Mouse (Mus musculus): ENCODE results near the gene Dhx16.

Dhx16 gene

DNA sequence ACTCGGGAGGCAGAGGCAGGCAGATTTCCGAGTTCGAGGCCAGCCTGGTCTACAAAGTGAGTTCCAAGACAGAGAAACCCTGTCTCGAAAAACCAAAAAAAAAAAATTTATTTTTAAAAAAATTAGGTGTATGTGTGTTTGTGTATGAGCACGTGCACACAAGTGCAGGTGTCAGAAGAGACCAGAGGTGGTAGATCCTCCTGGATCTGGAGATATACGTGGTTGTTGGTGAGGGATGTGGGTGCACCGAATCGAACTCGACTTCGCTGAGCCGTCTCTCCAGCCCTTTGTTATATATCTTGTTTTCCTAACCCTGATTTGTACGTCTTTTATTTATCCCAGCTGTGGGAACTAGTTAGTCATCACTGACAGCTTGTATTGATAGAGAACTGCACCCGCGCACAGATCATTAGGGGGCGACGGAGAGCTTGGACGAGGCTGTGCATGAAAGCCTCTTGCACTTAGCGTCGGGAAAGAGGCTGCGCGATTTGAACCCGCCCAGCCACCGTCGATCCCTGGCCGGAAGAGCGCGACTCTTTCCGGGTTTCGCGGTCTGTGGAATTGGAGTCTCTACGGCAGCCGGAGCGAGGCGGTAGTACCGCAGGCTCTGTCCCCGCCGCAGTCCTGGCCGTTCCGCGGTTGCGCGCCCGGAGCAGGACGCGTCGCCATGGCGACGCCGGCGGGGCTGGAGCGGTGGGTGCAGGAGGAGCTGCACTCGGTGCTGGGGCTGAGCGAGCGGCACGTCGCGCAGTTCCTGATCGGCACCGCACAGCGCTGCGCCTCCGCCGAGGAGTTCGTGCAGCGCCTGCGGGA, at the start of gene Dhx16:
Gene Dhx16, plus strand, starts transcription at position 575 of the 813 bp plus-strand sequence.
- in situ Hi-C loops (cut with MboI, MseI): loop anchor here (10.0 kb wide), 1 partner anchor 1855 kb away; the partner anchor contains the start of genes H2-Ke6 and Ring1

DNA sequence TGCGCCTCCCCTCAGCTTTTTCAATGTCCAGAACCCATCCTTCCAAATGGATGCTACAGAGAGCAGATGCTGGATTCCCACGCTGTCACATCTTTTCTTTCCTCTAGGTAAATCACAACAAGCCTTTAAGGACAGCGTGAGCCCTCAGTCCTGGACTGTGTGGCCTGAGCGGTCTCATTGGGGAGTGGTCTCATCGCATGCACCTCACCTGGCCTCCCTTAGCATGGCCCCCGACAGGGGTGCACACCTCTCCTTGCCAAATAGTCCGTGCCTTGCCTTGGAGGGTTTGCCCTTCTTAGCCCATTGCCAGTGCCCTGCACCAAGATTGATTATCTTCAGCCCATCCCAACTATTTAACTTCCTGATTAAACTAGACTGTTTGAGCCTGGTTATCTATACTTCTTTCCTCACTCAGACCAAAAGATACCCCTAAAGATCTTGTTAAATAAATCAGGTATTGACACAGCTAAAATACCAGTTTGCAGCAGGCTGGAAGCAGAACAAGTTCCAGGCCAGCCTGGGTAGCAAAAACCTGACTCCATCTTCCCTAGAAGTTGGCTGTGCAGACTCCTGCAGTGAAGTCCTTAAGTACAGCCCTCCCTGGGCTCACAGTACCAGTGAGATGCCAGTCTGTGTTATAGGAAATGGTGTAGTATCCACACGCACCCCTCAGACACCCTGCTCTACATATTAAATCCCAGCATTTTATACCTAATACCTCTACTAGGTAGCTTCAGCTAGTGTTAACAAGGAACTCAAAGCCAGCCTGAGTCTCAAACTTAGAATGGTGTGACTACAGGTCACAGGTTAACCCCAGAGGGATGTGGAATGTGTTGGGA, 47.0 kb upstream of the Dhx16 start:
- in situ Hi-C loops (cut with MboI, MseI): loop anchor here (10.0 kb wide), 1 partner anchor 282 kb away; no protein-coding TSS in a partner anchor

- in situ Hi-C loops (cut with MboI, MseI): loop anchor here (10.0 kb wide), 1 partner anchor 282 kb away; no protein-coding TSS in a partner anchor
Observed at GRCm38 (mm10) chr17:35833239-35833751, 46.3 kb upstream of the Dhx16 start.

DNA sequence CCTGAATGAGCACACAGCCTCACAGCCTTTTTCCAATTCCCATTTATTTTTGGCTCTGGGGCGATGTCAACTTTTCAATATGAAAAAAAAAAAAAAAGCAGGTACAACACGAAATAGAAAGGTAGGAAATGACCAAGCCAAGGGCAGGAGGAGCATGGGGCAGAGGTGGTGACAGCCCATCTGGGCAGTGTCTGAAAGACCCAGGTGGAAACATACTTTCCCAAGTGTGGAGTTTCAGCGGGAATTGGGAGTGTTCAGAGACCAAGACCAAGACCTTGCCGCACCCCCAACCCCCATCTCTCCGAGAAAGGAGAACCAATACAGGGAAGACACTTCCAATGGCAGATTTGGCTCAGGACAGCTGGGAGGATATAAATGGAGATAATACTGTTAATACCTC, 45.7 kb upstream of the Dhx16 start:
- in situ Hi-C loops (cut with MboI, MseI): loop anchor here (10.0 kb wide), 1 partner anchor 281 kb away; no protein-coding TSS in a partner anchor

DNA sequence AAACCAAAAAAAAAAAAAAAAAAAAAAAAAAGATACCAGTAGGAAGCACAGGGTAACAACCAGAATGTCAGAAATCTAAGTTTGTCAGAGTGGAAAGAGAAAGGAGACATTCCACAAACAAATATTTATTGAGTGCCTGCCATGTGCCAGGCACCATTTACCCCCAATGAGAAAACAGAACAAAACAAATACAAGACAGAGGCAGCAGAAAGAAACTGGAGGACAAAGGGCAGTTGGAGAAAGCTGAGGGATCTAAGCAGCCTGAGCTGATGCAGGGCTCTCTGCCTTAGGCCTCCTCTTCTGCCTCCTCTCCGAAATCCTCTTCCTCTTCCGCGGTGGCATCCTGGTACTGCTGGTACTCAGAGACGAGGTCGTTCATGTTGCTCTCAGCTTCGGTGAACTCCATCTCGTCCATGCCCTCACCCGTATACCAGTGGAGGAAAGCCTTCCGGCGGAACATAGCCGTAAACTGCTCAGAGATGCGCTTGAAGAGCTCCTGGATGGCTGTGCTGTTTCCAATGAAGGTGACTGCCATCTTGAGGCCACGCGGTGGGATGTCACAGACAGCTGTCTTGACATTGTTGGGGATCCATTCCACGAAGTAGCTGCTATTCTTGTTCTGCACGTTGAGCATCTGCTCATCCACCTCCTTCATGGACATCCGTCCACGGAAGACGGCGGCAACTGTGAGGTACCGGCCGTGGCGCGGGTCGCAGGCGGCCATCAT, 44.8 kb upstream of the Dhx16 start:
- in situ Hi-C loops (cut with MboI, MseI): loop anchor here (5.0 to 10.0 kb wide), 2 partner anchors 37 to 280 kb away; no protein-coding TSS in a partner anchor

DNA sequence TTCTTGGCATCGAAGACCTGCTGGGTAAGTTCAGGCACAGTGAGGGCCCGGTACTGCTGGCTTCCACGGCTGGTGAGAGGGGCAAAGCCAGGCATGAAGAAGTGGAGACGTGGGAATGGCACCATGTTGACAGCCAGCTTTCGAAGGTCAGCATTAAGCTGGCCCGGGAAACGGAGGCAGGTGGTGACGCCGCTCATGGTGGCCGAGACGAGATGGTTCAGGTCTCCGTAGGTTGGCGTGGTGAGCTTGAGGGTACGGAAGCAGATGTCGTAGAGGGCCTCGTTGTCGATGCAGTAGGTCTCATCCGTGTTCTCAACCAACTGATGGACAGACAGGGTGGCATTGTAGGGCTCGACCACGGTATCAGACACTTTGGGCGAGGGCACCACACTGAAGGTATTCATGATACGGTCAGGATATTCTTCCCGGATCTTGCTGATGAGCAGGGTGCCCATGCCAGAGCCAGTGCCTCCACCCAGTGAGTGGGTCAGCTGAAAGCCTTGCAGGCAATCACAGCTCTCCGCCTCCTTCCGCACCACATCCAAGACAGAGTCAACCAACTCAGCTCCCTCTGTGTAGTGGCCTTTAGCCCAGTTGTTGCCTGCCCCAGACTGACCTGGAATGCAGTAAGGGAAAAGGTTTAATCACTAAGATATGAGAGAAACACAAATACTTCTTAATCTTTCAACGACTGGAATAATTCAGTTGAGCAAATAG, 44.0 kb upstream of the Dhx16 start:
- in situ Hi-C loops (cut with MboI, MseI): loop anchor here (5.0 to 10.0 kb wide), 2 partner anchors 37 to 279 kb away; no protein-coding TSS in a partner anchor

DNA sequence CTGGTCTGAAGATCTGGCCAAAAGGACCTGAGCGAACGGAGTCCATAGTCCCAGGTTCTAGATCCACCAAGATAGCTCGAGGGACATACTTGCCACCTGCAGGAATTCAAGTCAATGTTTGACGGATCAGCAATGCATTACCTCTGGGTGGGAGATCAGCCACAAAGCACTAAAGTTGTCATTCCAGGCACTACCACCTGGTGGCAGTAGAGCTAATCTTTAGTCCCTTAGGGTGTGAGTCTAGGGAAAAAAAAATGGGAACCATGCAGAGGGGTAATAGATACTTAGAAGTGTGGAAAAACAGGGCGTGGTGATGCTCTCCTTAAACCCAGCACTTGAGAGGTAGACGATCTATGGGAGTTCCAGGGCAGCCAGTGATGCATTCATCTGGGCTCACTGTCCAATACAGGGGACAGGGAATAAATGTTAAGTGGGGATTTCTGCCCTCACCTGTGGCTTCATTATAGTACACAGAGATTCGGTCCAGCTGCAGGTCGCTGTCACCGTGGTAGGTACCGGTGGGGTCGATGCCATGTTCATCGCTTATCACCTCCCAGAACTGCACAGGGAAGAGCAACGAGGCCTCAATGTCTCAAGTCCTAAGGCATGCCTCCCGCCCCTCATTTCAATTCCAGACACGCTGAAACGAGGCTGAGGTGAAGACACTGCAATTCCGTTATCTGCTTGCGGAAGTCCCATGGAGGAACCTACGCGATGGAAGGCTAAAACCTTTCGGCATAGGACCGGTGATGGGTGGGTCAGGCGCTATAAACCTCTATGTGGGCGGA, 43.2 kb upstream of the Dhx16 start:
- in situ Hi-C loops (cut with MboI, MseI): loop anchor here (5.0 to 10.0 kb wide), 2 partner anchors 36 to 278 kb away; no protein-coding TSS in a partner anchor

GRCm38 (mm10) chr17:35836991-35837422, 42.6 kb upstream of the Dhx16 start:
- in situ Hi-C loops (cut with MboI, MseI): loop anchor here (5.0 to 10.0 kb wide), 2 partner anchors 35 to 278 kb away; no protein-coding TSS in a partner anchor

GRCm38 (mm10) chr17:35837487-35837886, 42.1 kb upstream of the Dhx16 start:
- in situ Hi-C loops (cut with MboI, MseI): loop anchor here (5.0 to 10.0 kb wide), 2 partner anchors 35 to 277 kb away; no protein-coding TSS in a partner anchor

- in situ Hi-C loops (cut with MboI, MseI): loop anchor here (5.0 to 10.0 kb wide), 2 partner anchors 34 to 277 kb away; no protein-coding TSS in a partner anchor
Observed at GRCm38 (mm10) chr17:35838122-35838544, 41.5 kb upstream of the Dhx16 start, which contains the start of gene Tubb5. Gene Tubb5 (minus strand): TSS chr17:35838306.

DNA sequence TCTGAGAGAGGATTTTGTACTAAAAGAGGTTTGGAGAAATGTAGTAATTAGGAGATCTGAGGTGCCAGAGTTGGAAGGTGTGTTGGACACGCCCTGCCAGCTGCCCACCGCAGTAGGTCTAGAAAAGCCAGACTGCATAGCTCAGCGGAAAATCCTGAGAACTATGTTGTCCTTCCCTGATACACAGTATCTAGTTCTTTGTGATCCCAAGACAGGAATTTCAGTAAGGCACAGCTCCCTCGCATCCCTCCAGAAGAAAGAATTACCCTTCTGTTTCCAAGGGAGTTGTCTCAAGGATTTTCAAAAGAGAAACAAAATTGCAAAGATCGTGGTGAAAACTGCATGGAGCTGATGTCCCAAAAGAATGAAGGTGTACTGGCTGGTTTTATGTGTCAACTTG, 41.0 kb upstream of the Dhx16 start:
- in situ Hi-C loops (cut with MboI, MseI): loop anchor here (5.0 to 10.0 kb wide), 2 partner anchors 34 to 276 kb away; no protein-coding TSS in a partner anchor

DNA sequence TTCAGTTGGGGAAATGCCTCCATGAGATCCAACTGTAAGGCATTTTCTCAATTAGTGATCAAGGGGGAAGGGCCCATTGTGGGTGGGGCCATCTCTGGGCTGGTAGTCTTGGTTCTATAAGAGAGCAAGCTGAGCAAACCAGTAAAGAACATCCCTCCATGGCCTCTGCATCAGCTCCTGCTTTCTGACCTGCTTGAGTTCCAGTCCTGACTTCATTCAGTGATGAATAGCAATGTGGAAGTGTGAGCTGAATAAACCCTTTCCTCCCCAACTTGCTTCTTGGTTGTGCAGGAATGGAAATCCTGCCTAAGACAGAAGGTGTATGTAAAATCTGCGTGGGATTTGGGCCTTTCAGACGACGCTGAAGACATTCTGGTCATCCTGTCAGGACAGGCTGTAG, 40.6 kb upstream of the Dhx16 start:
- in situ Hi-C loops (cut with MboI, MseI): loop anchor here (5.0 to 10.0 kb wide), 2 partner anchors 33 to 276 kb away; no protein-coding TSS in a partner anchor

GRCm38 (mm10) chr17:35840561-35840960, 39.1 kb upstream of the Dhx16 start:
- in situ Hi-C loops (cut with MboI, MseI): loop anchor here (10.0 kb wide), 1 partner anchor 54 kb away; the partner anchor contains the start of gene 2310061I04Rik

DNA sequence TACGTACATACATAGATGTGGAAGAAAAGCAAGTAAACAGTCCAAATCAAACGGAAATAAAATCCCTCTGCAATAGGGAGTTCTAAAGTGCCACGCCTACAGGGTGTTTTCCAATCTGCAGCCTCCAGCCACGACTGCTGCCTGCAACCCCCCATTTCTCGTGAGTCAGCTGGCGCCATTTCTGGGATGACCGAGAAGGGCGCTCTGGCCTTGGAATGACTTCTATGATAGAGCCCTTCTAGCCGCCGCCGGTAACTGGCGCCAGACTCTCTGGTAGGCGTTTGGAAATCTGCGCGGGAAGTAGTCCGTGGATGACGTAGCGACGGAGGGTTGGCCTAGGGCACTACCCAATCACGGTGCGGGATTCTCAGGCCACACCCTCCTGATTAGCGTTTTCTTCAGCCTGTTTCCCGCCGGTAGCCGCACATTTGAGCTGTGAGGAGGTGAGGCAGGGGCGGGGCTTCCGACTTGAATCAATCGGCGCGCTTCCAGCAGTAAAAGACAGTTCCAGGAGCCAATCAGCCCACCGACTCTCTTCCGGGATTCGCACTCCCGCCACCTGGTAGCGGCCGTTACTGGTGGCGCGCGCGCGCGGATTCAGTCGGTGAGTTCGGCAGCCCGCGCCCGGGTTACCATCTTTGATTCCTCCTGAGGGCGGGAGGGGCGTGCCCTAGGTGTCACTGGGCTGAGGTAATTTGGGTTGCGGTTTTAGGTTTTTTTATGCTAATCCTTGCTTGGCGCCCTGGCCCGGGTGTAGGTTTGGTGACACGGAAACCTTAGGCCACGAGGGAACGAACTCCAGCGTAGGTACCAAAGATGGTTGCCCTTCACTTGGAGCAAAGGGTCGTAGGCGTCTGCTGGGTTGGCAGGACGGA, 38.3 kb upstream of the Dhx16 start, which contains the start of gene Mdc1:
Gene Mdc1, plus strand, starts transcription at position 440 of the 875 bp plus-strand sequence.
- in situ Hi-C loops (cut with MboI, MseI): loop anchor here (10.0 kb wide), 1 partner anchor 53 kb away; the partner anchor contains the start of gene 2310061I04Rik

DNA sequence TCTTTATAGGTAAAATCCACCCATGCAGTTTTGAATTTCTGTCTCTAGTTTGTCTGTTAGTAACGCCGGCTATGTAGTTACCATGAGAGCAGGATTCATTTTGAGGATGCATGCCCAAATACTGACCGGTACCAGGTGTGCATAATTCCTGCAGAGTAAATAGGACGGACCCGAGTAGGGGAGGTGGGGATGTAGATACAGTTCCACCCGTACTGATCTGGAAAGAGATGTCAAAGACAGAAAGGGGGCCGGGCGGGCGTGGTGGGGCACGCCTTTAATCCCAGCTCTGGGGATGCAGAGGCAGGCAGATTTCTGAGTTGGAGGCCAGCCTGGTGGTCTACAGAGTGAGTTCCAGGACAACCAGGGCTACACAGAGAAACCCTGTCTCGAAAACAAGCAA, 37.6 kb upstream of the Dhx16 start:
- in situ Hi-C loops (cut with MboI, MseI): loop anchor here (10.0 kb wide), 1 partner anchor 53 kb away; the partner anchor contains the start of gene 2310061I04Rik

- in situ Hi-C loops (cut with MboI, MseI): loop anchor here (10.0 kb wide), 1 partner anchor 51 kb away; the partner anchor contains the start of gene 2310061I04Rik
Observed at GRCm38 (mm10) chr17:35843514-35843913, 36.1 kb upstream of the Dhx16 start.

DNA sequence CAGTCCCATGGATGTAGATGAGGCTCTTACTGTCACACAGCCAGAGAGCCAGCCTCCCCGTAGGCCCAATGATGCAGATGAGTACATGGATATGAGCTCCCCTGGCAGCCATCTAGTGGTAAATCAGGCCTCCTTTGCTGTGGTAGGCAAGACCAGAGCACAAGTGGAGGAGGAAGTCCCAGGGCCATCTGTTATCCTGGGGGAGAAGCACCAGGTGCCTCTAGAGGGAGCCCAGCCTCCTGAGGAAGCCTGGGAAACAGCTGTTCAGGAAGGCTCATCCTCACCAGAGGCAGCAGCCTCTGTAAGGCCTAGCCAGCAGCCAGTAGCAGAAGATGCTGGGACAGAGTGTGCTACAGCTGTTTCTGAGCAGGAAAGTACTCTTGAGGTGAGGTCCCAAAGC, 31.5 kb upstream of the Dhx16 start:
- in situ Hi-C loops (cut with MboI, MseI): loop anchor here (10.0 kb wide), 1 partner anchor 47 kb away; the partner anchor contains the start of gene 2310061I04Rik
